Mouse (Mus musculus) heart, adult 8-10 months (tissue): ENCODE data around the gene Kif5c. TPM values are rescaled to one million over a fixed set of nuclear protein-coding genes. Genes with fewer than 3 reads are reported as not detected.
A peak's percentile ranks its signal among the peaks of the same experiment; 100 is the strongest.

Source experiments
- DNase-seq: peaks from one replicate; pipeline ENCODE4 v3.0.0; 2022; ENCODE audit warnings: low spot score
- total RNA-seq, 4 experiments: library from RNA; stranded (reverse); gene quantifications; 2 replicates each; pipeline ENCODE4 v1.2.4; 2022

Kif5c gene
- total RNA-seq, 4 experiments from 2014 or later, result 1.1 to 1.5 (median 1.3) TPM

GRCm38 (mm10) chr2:49661872-49662271, 42.8 kb downstream of the Kif5c start:
- no peak for DNase-seq

- DNase-seq, result no peak
Observed at GRCm38 (mm10) chr2:49671753-49672500, 52.8 kb downstream of the Kif5c start.

GRCm38 (mm10) chr2:49672501-49672874, 53.4 kb downstream of the Kif5c start:
- DNase-seq, result no peak

- DNase-seq, result no peak
Observed at GRCm38 (mm10) chr2:49676020-49676419, 56.9 kb downstream of the Kif5c start.

GRCm38 (mm10) chr2:49678386-49678785, 59.3 kb downstream of the Kif5c start:
- no peak for DNase-seq

GRCm38 (mm10) chr2:49679135-49679964, 60.3 kb downstream of the Kif5c start:
- no peak for DNase-seq

GRCm38 (mm10) chr2:49682754-49683153, 63.7 kb downstream of the Kif5c start:
- no peak for DNase-seq

- no peak for DNase-seq
Observed at GRCm38 (mm10) chr2:49684808-49685207, 65.7 kb downstream of the Kif5c start.

GRCm38 (mm10) chr2:49690421-49690826, 71.3 kb downstream of the Kif5c start:
- DNase-seq, result no peak

- no peak for DNase-seq
Observed at GRCm38 (mm10) chr2:49691441-49691840, 72.3 kb downstream of the Kif5c start.

- DNase-seq, result no peak
Observed at GRCm38 (mm10) chr2:49694727-49695126, 75.6 kb downstream of the Kif5c start.

- no peak for DNase-seq
Observed at GRCm38 (mm10) chr2:49695461-49695860, 76.4 kb downstream of the Kif5c start.

- no peak for DNase-seq
Observed at GRCm38 (mm10) chr2:49698851-49699250, 79.8 kb downstream of the Kif5c start.

GRCm38 (mm10) chr2:49700176-49700971, 81.3 kb downstream of the Kif5c start:
- peak; percentile 38 for DNase-seq

GRCm38 (mm10) chr2:49710223-49710622, 91.1 kb downstream of the Kif5c start:
- DNase-seq, result no peak

GRCm38 (mm10) chr2:49711693-49712092, 92.6 kb downstream of the Kif5c start:
- no peak for DNase-seq

GRCm38 (mm10) chr2:49712336-49712887, 93.3 kb downstream of the Kif5c start:
- no peak for DNase-seq

GRCm38 (mm10) chr2:49716490-49716889, 97.4 kb downstream of the Kif5c start:
- no peak for DNase-seq

GRCm38 (mm10) chr2:49717437-49718116, 98.5 kb downstream of the Kif5c start:
- no peak for DNase-seq

- DNase-seq, result no peak
Observed at GRCm38 (mm10) chr2:49718492-49718891, 99.4 kb downstream of the Kif5c start.
